Mouse (Mus musculus) brain, embryonic 14.5 days (tissue): ENCODE measurements around the gene Phactr3. TPM values are rescaled to one million over a fixed set of nuclear protein-coding genes. Genes with fewer than 3 reads are reported as not detected.

ENCODE experiments used
- DNase-seq: peaks from one replicate; pipeline ENCODE4 v3.0.0-alpha.2; 2011; ENCODE audit warnings: low read depth
- CTCF ChIP-seq: fragments of 200-500 bp; IDR thresholded peaks from 2 replicates; pipeline ENCODE4 v1.5.1; 2012; ENCODE audit warnings: inconsistent platforms, mild to moderate bottlenecking, moderate library complexity, borderline replicate concordance; ENCODE audit not compliant: insufficient read depth, insufficient read length; ENCODE audit errors: extremely low read depth
- POLR2A ChIP-seq: fragments of 200-500 bp; IDR thresholded peaks from 2 replicates; pipeline ENCODE4 v1.6.1; 2012; ENCODE audit warnings: mild to moderate bottlenecking, inconsistent platforms, borderline replicate concordance; ENCODE audit not compliant: poor library complexity, insufficient read depth, insufficient read length, severe bottlenecking; ENCODE audit errors: extremely low read depth
- polyA plus RNA-seq: library from polyadenylated mRNA; depleted of rRNA; stranded (reverse); fragments of >200 nt; gene quantifications from 2 replicates; pipeline ENCODE4 v1.2.3, GENCODE M21; 2012

Gene Phactr3
- polyA plus RNA-seq, 1 experiment: 64.7 TPM

- no peak for DNase-seq
- TF ChIP-seq CTCF (peak; percentile 38; the same call in 1 of the 2 replicates), POLR2A (no peak)
Observed at GRCm38 (mm10) chr2:178281183-178281582, 162.4 kb downstream of the Phactr3 start.

GRCm38 (mm10) chr2:178287285-178287684 is 168.5 kb downstream of the Phactr3 start:
- TF ChIP-seq CTCF: peak; percentile 50; the same call in 1 of the 2 replicates
- TF ChIP-seq POLR2A: no peak
- DNase-seq: peak; percentile 75

- no peak for TF ChIP-seq CTCF
- no peak for TF ChIP-seq POLR2A
- DNase-seq: no peak
Observed at GRCm38 (mm10) chr2:178288666-178289065, 169.9 kb downstream of the Phactr3 start.

GRCm38 (mm10) chr2:178303453-178304187 is 184.8 kb downstream of the Phactr3 start:
- peak; percentile 94 for DNase-seq
- TF ChIP-seq CTCF (no peak), POLR2A (no peak)

- DNase-seq: no peak
Observed at GRCm38 (mm10) chr2:178304188-178304529, 185.4 kb downstream of the Phactr3 start.

GRCm38 (mm10) chr2:178304669-178305068 is 185.9 kb downstream of the Phactr3 start:
- no peak for TF ChIP-seq CTCF
- TF ChIP-seq POLR2A: no peak

More at GRCm38 (mm10) chr2:178304188-178304529, 185.4 kb downstream of the Phactr3 start:
- no peak for TF ChIP-seq POLR2A
- TF ChIP-seq CTCF: no peak

GRCm38 (mm10) chr2:178313539-178313938 is 194.8 kb downstream of the Phactr3 start:
- DNase-seq: no peak
- TF ChIP-seq CTCF (no peak), POLR2A (no peak)

More at GRCm38 (mm10) chr2:178304669-178305068, 185.9 kb downstream of the Phactr3 start:
- DNase-seq: no peak

GRCm38 (mm10) chr2:178316281-178316680 is 197.5 kb downstream of the Phactr3 start:
- DNase-seq: no peak
- TF ChIP-seq CTCF: no peak
- TF ChIP-seq POLR2A: no peak

GRCm38 (mm10) chr2:178319766-178320165 is 201.0 kb downstream of the Phactr3 start:
- DNase-seq: no peak
- TF ChIP-seq CTCF (no peak), POLR2A (no peak)

- no peak for DNase-seq
- TF ChIP-seq CTCF (no peak), POLR2A (no peak)
Observed at GRCm38 (mm10) chr2:178321271-178321670, 202.5 kb downstream of the Phactr3 start.

- no peak for TF ChIP-seq CTCF
- TF ChIP-seq POLR2A: no peak
Observed at GRCm38 (mm10) chr2:178324410-178324809, 205.6 kb downstream of the Phactr3 start.

GRCm38 (mm10) chr2:178324818-178325217 is 206.0 kb downstream of the Phactr3 start:
- no peak for TF ChIP-seq POLR2A
- TF ChIP-seq CTCF: no peak

More at GRCm38 (mm10) chr2:178324410-178324809, 205.6 kb downstream of the Phactr3 start:
- no peak for DNase-seq

More at GRCm38 (mm10) chr2:178324818-178325217, 206.0 kb downstream of the Phactr3 start:
- DNase-seq: no peak
